Mouse (Mus musculus): ENCODE data around the gene Lpgat1.

The Lpgat1 gene

GRCm38 (mm10) chr1:191737871-191738270 is 20.2 kb downstream of the Lpgat1 start:
- DNase-seq: no peak

- DNase-seq: no peak
Measured at GRCm38 (mm10) chr1:191738726-191739125, 21.1 kb downstream of the Lpgat1 start.

- DNase-seq: no peak
Measured at GRCm38 (mm10) chr1:191740587-191741361, 23.1 kb downstream of the Lpgat1 start.

GRCm38 (mm10) chr1:191741635-191742034 is 24.0 kb downstream of the Lpgat1 start:
- no peak for DNase-seq

- DNase-seq: no peak
Measured at GRCm38 (mm10) chr1:191748431-191748830, 30.8 kb downstream of the Lpgat1 start.

- DNase-seq: no peak
Measured at GRCm38 (mm10) chr1:191756520-191757199, 39.0 kb downstream of the Lpgat1 start.

- DNase-seq: no peak
Measured at GRCm38 (mm10) chr1:191774106-191774505, 56.5 kb downstream of the Lpgat1 start.

GRCm38 (mm10) chr1:191775116-191775515 is 57.5 kb downstream of the Lpgat1 start:
- no peak for DNase-seq

- no peak for DNase-seq
Measured at GRCm38 (mm10) chr1:191777521-191777920, 59.9 kb downstream of the Lpgat1 start.

GRCm38 (mm10) chr1:191780470-191780869 is 62.8 kb downstream of the Lpgat1 start:
- DNase-seq: no peak

- DNase-seq: peak; percentile 31
Measured at GRCm38 (mm10) chr1:191785108-191785507, 67.5 kb downstream of the Lpgat1 start.

- no peak for DNase-seq
Measured at GRCm38 (mm10) chr1:191786255-191786654, 68.6 kb downstream of the Lpgat1 start.

- peak; percentile 41 for DNase-seq
Measured at GRCm38 (mm10) chr1:191787379-191787778, 69.7 kb downstream of the Lpgat1 start.

- DNase-seq: no peak
Measured at GRCm38 (mm10) chr1:191792991-191793390, 75.4 kb downstream of the Lpgat1 start.

- DNase-seq: no peak
Measured at GRCm38 (mm10) chr1:191793888-191794532, 76.4 kb downstream of the Lpgat1 start.

- DNase-seq: no peak
Measured at GRCm38 (mm10) chr1:191796238-191796896, 78.7 kb downstream of the Lpgat1 start.

GRCm38 (mm10) chr1:191802093-191802819 is 84.6 kb downstream of the Lpgat1 start:
- DNase-seq: no peak

- DNase-seq: peak; percentile 59
Measured at GRCm38 (mm10) chr1:191802820-191803655, 85.4 kb downstream of the Lpgat1 start.

GRCm38 (mm10) chr1:191804747-191805146 is 87.1 kb downstream of the Lpgat1 start:
- no peak for DNase-seq

GRCm38 (mm10) chr1:191805788-191806187 is 88.2 kb downstream of the Lpgat1 start:
- DNase-seq: no peak

GRCm38 (mm10) chr1:191806740-191807139 is 89.1 kb downstream of the Lpgat1 start:
- DNase-seq: no peak

GRCm38 (mm10) chr1:191807979-191808378 is 90.3 kb downstream of the Lpgat1 start:
- no peak for DNase-seq
